Comparison of ENCODE assay signal across 25 mouse cellular contexts in the genomic region with DNA sequence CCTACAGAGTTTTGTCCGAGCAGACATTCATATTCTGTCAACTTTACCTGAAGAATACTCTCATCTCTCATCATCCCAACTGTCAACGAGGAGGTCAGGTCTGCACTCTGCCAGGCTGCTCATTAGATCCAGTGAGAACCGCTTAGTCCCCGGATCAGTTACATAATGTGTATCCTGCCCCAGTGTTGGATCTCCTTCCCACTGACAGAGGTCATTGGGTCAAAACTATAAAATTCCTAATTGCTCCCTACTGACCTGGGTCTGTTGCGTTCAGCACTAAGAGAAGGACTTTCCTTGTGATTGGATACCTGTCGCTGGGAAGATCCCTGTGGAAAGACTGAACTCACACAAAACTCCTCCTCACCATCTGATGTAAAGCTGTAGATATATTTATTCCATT. TPM values are rescaled to one million over a fixed set of nuclear protein-coding genes. Genes with fewer than 3 reads are reported as not detected.
DNase-seq lines count a peak whose midpoint lies in the region; ATAC-seq and TF ChIP-seq lines count a peak whose summit lies in the region.
"Had no signal": no experiment of that assay in that cellular context is flagged by ENCODE, and none has a peak within 500 bp of the region (broad histone marks: within the 10 kb centered on the region; RNA-seq: fewer than 3 reads in every experiment).

No protein-coding gene starts in this region.

- TF ChIP-seq CTCF in gastrocnemius, adult 2 months (IDR thresholded peaks at IDR 0.05) = no peak

- no peaks in the 10 kb centered on the region for H3K4me1 ChIP-seq in midbrain, embryonic 11.5 days (ENCODE audit: control insufficient read depth, insufficient read depth, low read length)
- no peaks in the 10 kb centered on the region for H3K4me1 ChIP-seq in midbrain, embryonic 13.5 days (replicated peaks)
- H3K4me1 ChIP-seq: liver, embryonic 12.5 days had no signal

- no peak for ATAC-seq in midbrain, embryonic 11.5 days (ENCODE audit: low FRiP score)
- ATAC-seq in midbrain, embryonic 13.5 days = no peak
- ATAC-seq: liver, embryonic 12.5 days; midbrain, embryonic 16.5 days had no signal

- H3K79me2 ChIP-seq in macrophage (ENCODE audit: inconsistent target) = no peaks in the 10 kb centered on the region

- H3K36me3 ChIP-seq in midbrain, embryonic 11.5 days (ENCODE audit: control insufficient read depth, insufficient read depth, low read length) = no peaks in the 10 kb centered on the region
- no peaks in the 10 kb centered on the region for H3K36me3 ChIP-seq in midbrain, embryonic 13.5 days
- no peaks in the 10 kb centered on the region for H3K36me3 ChIP-seq in macrophage (ENCODE audit: inconsistent target)
- H3K36me3 ChIP-seq: forebrain, embryonic 12.5 days; liver, embryonic 12.5 days had no signal

- DNase-seq in gastrocnemius, adult 2 months = no peak
- DNase-seq in gastrocnemius, postnatal 10 days = no peak
- DNase-seq in midbrain, embryonic 11.5 days (ENCODE audit: low spot score, missing footprints) = peak; percentile 35
- DNase-seq in urinary bladder, postnatal 36 days (ENCODE audit: low spot score in 2 of 2) = no peak
- DNase-seq in right cerebral cortex, postnatal 14 days = no peak
- no peak for DNase-seq in frontal cortex, postnatal 10 days (ENCODE audit: low spot score in 2 of 2)
- DNase-seq: adrenal gland, adult 2 months; cerebellum, adult 11-12 months; cerebellum, postnatal 36 days; heart, adult 11 months; heart, postnatal 4 days; lung, embryonic 14.5 days; right cerebral cortex, adult 18-20 months had no signal

- H3K4me2 ChIP-seq in midbrain, embryonic 11.5 days = no peak overlapping the region
- no peak overlapping the region for H3K4me2 ChIP-seq in midbrain, embryonic 13.5 days (replicated peaks)
- H3K4me2 ChIP-seq: forebrain, embryonic 12.5 days; liver, embryonic 12.5 days; lung, embryonic 14.5 days had no signal

- peak overlapping the region; percentile 74 for H3K27ac ChIP-seq in gastrocnemius, adult 2 months
- H3K27ac ChIP-seq in midbrain, embryonic 11.5 days (ENCODE audit: low read depth, low read length) = no peak overlapping the region
- H3K27ac ChIP-seq in midbrain, embryonic 13.5 days = no peak overlapping the region
- peak overlapping the region; percentile 67 for H3K27ac ChIP-seq in macrophage
- H3K27ac ChIP-seq: forebrain, embryonic 12.5 days; liver, embryonic 12.5 days had no signal

- H3K27me3 ChIP-seq in midbrain, embryonic 11.5 days (ENCODE audit: control insufficient read depth, insufficient read depth, low read length) = no peaks in the 10 kb centered on the region
- H3K27me3 ChIP-seq in midbrain, embryonic 13.5 days = no peaks in the 10 kb centered on the region
- H3K27me3 ChIP-seq: forebrain, embryonic 12.5 days; liver, embryonic 12.5 days had no signal

- WGBS in midbrain, embryonic 11.5 days = 77% methylated on average over 6 of the region's 6 CpGs
- 82% methylated on average over 6 of the region's 6 CpGs for WGBS in midbrain, embryonic 13.5 days
- WGBS in macrophage (ENCODE audit: missing documents) = 93% methylated on average over 6 of the region's 6 CpGs

- H3K4me3 ChIP-seq in gastrocnemius, adult 2 months = peak overlapping the region; percentile 60
- H3K4me3 ChIP-seq in midbrain, embryonic 11.5 days (ENCODE audit: low read depth, low read length) = no peak overlapping the region
- no peak overlapping the region for H3K4me3 ChIP-seq in midbrain, embryonic 13.5 days (replicated peaks)
- H3K4me3 ChIP-seq in macrophage (ENCODE audit: inconsistent target) = no peak overlapping the region
- H3K4me3 ChIP-seq: forebrain, embryonic 12.5 days; liver, embryonic 12.5 days had no signal

- no peaks in the 10 kb centered on the region for H3K9me3 ChIP-seq in midbrain, embryonic 11.5 days (ENCODE audit: control insufficient read depth, low read length)
- no peaks in the 10 kb centered on the region for H3K9me3 ChIP-seq in midbrain, embryonic 13.5 days
- H3K9me3 ChIP-seq: forebrain, embryonic 12.5 days; liver, embryonic 12.5 days had no signal

- H3K9ac ChIP-seq in midbrain, embryonic 11.5 days (ENCODE audit: low read length) = no peak overlapping the region
- H3K9ac ChIP-seq in midbrain, embryonic 13.5 days (replicated peaks) = no peak overlapping the region
- H3K9ac ChIP-seq: forebrain, embryonic 12.5 days; liver, embryonic 12.5 days; lung, embryonic 14.5 days had no signal

- intact Hi-C loops in gastrocnemius, adult 2 months (cut with DNase I) = no loop called here

RNA-seq across cellular contexts. Expression of a gene that starts 34.1 kb away (rescaled TPM):
- total RNA-seq in gastrocnemius, adult 2 months (2021) = not detected
- under 1 TPM in 1 of 2 experiments, not detected in 1; 0.45 TPM for total RNA-seq in gastrocnemius, postnatal 10 days (2021)
- not detected in 2 replicates for polyA plus RNA-seq in midbrain, embryonic 11.5 days (2014; fragmentation: Nextera tagmentation; extraction: Ambion mirVana)
- not detected in 2 replicates for polyA plus RNA-seq in midbrain, embryonic 13.5 days (2015; fragmentation: Nextera tagmentation; extraction: Ambion mirVana)
- total RNA-seq in macrophage (2018; cell fraction: chromatin; rRNA removed) = not detected
- total RNA-seq in macrophage (2018; cell fraction: cytosol; rRNA removed) = not detected
- not detected for total RNA-seq in macrophage (2018; cell fraction: nucleus; rRNA removed)
- not detected in 3 replicates for polyA plus RNA-seq in macrophage (2018)
- total RNA-seq: adrenal gland, adult 2 months; heart, postnatal 4 days; layer of hippocampus, postnatal 25 days; left cerebral cortex, postnatal 14 days; megakaryocyte progenitor cell, adult 5-6 weeks; MEL had no signal
- polyA plus RNA-seq: adrenal gland, adult 2 months; forebrain, embryonic 12.5 days; heart, embryonic 14.5 days; liver, embryonic 12.5 days; lung, embryonic 14.5 days; midbrain, embryonic 16.5 days; spleen, adult 2 months; stomach, embryonic 16.5 days had no signal

Comparison
In these comparisons a context has a peak if more than half of its experiments do, and no peak if none do; other contexts are left out.
1. H3K27ac ChIP-seq: peak in gastrocnemius, adult 2 months (single experiment) and macrophage (single experiment); none in midbrain, embryonic 11.5 days (single experiment) and midbrain, embryonic 13.5 days (single experiment).